Mouse (Mus musculus): ENCODE measurements around the gene Il1rn. TPM values are rescaled to one million over a fixed set of nuclear protein-coding genes. Genes with fewer than 3 reads are reported as not detected.
A peak's percentile ranks its signal among the peaks of the same experiment; 100 is the strongest.

Gene Il1rn
- total RNA-seq (2021), result not detected
- long read RNA-seq, experiment 1, result 0 reads
- long read RNA-seq, experiment 2, result 0 reads

- no peak for DNase-seq
- intact Hi-C loops (cut with DNase I; ENCODE audit: low total_unique reads), result no loop called here
Measured at GRCm38 (mm10) chr2:24336545-24336944, at the start of gene Il1rn. Il1rn (plus strand) TSS chr2:24336853.

GRCm38 (mm10) chr2:24290896-24291295 lies 45.8 kb upstream of the Il1rn start, which contains the start of gene Il1f10:
Il1f10 (plus strand) TSS chr2:24291196.
- intact Hi-C loops (cut with DNase I; ENCODE audit: low total_unique reads), result loop anchor here (5.0 kb wide), 1 partner anchor 116 kb away; no protein-coding TSS in a partner anchor
- DNase-seq, result no peak

GRCm38 (mm10) chr2:24294616-24295015 lies 42.0 kb upstream of the Il1rn start:
- DNase-seq, result no peak
- intact Hi-C loops (cut with DNase I; ENCODE audit: low total_unique reads), result loop anchor here (5.0 kb wide), 1 partner anchor 113 kb away; no protein-coding TSS in a partner anchor

GRCm38 (mm10) chr2:24296837-24297236 lies 39.8 kb upstream of the Il1rn start:
- intact Hi-C loops (cut with DNase I; ENCODE audit: low total_unique reads), result no loop called here
- DNase-seq, result no peak

- intact Hi-C loops (cut with DNase I; ENCODE audit: low total_unique reads), result no loop called here
- DNase-seq, result no peak
Measured at GRCm38 (mm10) chr2:24311302-24312001, 25.2 kb upstream of the Il1rn start.

GRCm38 (mm10) chr2:24316919-24317318 lies 19.7 kb upstream of the Il1rn start:
- no peak for DNase-seq

GRCm38 (mm10) chr2:24317919-24318598 lies 18.6 kb upstream of the Il1rn start:
- DNase-seq, result no peak
- intact Hi-C loops (cut with DNase I; ENCODE audit: low total_unique reads), result no loop called here

More at GRCm38 (mm10) chr2:24316919-24317318, 19.7 kb upstream of the Il1rn start:
- intact Hi-C loops (cut with DNase I; ENCODE audit: low total_unique reads), result no loop called here

- no peak for DNase-seq
- intact Hi-C loops (cut with DNase I; ENCODE audit: low total_unique reads), result no loop called here
Measured at GRCm38 (mm10) chr2:24335333-24335732, 1.3 kb upstream of the Il1rn start.

GRCm38 (mm10) chr2:24341395-24341885 lies 4.8 kb downstream of the Il1rn start:
- intact Hi-C loops (cut with DNase I; ENCODE audit: low total_unique reads), result no loop called here
- DNase-seq, result no peak

GRCm38 (mm10) chr2:24344619-24345018 lies 8.0 kb downstream of the Il1rn start:
- no peak for DNase-seq

GRCm38 (mm10) chr2:24345056-24345455 lies 8.4 kb downstream of the Il1rn start:
- intact Hi-C loops (cut with DNase I; ENCODE audit: low total_unique reads), result no loop called here
- DNase-seq, result no peak

More at GRCm38 (mm10) chr2:24344619-24345018, 8.0 kb downstream of the Il1rn start:
- intact Hi-C loops (cut with DNase I; ENCODE audit: low total_unique reads), result no loop called here

- intact Hi-C loops (cut with DNase I; ENCODE audit: low total_unique reads), result no loop called here
- DNase-seq, result no peak
Measured at GRCm38 (mm10) chr2:24347926-24348325, 11.3 kb downstream of the Il1rn start.

- intact Hi-C loops (cut with DNase I; ENCODE audit: low total_unique reads), result no loop called here
- DNase-seq, result no peak
Measured at GRCm38 (mm10) chr2:24351159-24351558, 14.5 kb downstream of the Il1rn start.

- no peak for DNase-seq
- intact Hi-C loops (cut with DNase I; ENCODE audit: low total_unique reads), result no loop called here
Measured at GRCm38 (mm10) chr2:24353042-24353441, 16.4 kb downstream of the Il1rn start.

- intact Hi-C loops (cut with DNase I; ENCODE audit: low total_unique reads), result no loop called here
- DNase-seq, result no peak
Measured at GRCm38 (mm10) chr2:24357642-24358041, 21.0 kb downstream of the Il1rn start.

GRCm38 (mm10) chr2:24359347-24359746 lies 22.7 kb downstream of the Il1rn start:
- intact Hi-C loops (cut with DNase I; ENCODE audit: low total_unique reads), result no loop called here
- DNase-seq, result no peak

GRCm38 (mm10) chr2:24363818-24364217 lies 27.2 kb downstream of the Il1rn start:
- DNase-seq, result no peak
- intact Hi-C loops (cut with DNase I; ENCODE audit: low total_unique reads), result no loop called here

GRCm38 (mm10) chr2:24366214-24366975 lies 29.7 kb downstream of the Il1rn start:
- DNase-seq, result no peak
- intact Hi-C loops (cut with DNase I; ENCODE audit: low total_unique reads), result no loop called here

- intact Hi-C loops (cut with DNase I; ENCODE audit: low total_unique reads), result no loop called here
Measured at GRCm38 (mm10) chr2:24367030-24367894, 30.6 kb downstream of the Il1rn start, which contains the start of gene Psd4. Psd4 (plus strand) TSS chr2:24367580.

More at GRCm38 (mm10) chr2:24367030-24367894, 30.6 kb downstream of the Il1rn start, which contains the start of gene Psd4:
- DNase-seq, result peak; percentile 56
